Mouse (Mus musculus): ENCODE results near the gene Lgi4. TPM values are rescaled to one million over a fixed set of nuclear protein-coding genes. Genes with fewer than 3 reads are reported as not detected.

Lgi4 gene
- polyA plus RNA-seq, 1 experiment from 2014 or later, result 0.39 TPM

DNA sequence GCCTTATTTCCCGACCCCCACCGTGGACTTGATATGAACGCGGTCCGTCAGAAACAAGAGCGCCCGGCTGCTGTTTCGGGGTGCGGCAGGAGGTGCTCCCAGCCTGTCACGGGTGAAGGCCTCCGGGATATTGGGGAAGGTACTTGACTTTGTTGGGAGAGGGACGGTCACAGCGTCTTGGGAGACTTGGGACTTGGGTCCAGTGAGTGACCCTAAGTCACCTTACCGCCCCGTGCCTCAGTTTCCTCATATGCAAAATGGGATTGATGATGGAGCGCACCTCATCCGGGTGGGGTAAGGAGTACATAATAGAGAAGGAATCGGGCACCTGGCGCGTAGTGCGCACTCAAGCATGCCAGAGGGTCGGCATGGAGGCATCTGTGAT lies 6.9 kb upstream of the Lgi4 start:
- Histone ChIP-seq H3K9me3 (replicated peaks) (no peaks in the 10 kb centered on the region), H3K27me3 (peaks cover 41% of the 10 kb centered on the region)

DNA sequence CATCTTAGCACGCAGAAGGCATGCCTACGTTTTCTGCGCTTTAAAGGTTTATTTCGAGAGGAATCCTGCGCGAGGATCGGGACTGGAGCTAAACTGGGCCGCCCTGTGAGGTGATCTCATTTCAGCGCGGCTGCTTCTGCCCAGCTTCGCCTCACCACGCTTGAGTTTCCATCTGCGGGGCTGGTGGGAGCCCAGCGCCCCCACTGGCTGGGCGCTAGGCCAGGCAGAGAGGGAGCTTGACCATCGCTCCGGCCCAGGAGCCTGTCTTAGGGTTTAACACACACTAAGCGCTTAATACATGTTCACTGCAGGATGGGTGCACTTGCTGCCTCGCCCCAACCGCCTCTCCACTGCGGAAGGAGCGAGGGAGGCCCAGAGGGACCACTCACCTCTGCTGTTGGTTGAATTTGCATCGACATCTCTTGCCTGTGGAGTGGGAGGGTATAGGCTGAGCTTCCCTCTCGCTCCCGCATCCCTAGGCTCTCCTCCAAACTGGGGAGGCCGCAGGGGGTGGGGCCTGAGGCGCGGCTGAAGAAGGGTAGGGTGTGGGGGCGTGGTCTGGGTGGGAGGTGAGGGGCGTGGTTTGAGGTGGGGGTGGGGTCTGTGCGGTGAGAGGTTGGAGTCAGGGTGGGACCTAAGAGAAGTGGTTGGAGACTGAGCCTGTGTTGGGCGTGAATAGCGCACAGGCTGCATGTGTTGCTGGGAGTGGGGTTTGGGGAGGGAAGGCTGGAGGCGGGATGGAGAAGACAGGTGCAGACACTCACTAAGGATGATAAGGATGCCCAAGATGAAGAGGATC lies 6.3 kb upstream of the Lgi4 start:
- H3K4me3 ChIP-seq, result peak overlapping the region; percentile 57
- peak overlapping the region; percentile 65; the same call in 1 of the 2 replicates for H3K9ac ChIP-seq
- peak overlapping the region; percentile 66 for H3K4me2 ChIP-seq
- 4% methylated on average over 34 of the region's 34 CpGs for WGBS
- no peaks in the 10 kb centered on the region for H3K9me3 ChIP-seq (replicated peaks)
- no peaks in the 10 kb centered on the region for H3K36me3 ChIP-seq
- ATAC-seq (replicated peaks; ENCODE audit: insufficient number of reproducible peaks, insufficient read depth, low FRiP score, low read depth), result no peak
- peaks cover 41% of the 10 kb centered on the region for H3K27me3 ChIP-seq
- H3K4me1 ChIP-seq (replicated peaks), result peaks cover 65% of the 10 kb centered on the region
- H3K27ac ChIP-seq, result peak overlapping the region; percentile 97

More for the DNA sequence above, 6.9 kb upstream of the Lgi4 start:
- Histone ChIP-seq H3K9ac (0 out of 2 replicates have a peak overlapping the region, but pooled peaks have one; percentile 11), H3K4me3 (peak overlapping the region; percentile 57), H3K27ac (no peak overlapping the region), H3K36me3 (no peaks in the 10 kb centered on the region), H3K4me2 (peak overlapping the region; percentile 66), H3K4me1 (replicated peaks) (peaks cover 65% of the 10 kb centered on the region)
- no peak for ATAC-seq (replicated peaks; ENCODE audit: insufficient number of reproducible peaks, insufficient read depth, low FRiP score, low read depth)
- 13% methylated on average over 22 of the region's 22 CpGs for WGBS

DNA sequence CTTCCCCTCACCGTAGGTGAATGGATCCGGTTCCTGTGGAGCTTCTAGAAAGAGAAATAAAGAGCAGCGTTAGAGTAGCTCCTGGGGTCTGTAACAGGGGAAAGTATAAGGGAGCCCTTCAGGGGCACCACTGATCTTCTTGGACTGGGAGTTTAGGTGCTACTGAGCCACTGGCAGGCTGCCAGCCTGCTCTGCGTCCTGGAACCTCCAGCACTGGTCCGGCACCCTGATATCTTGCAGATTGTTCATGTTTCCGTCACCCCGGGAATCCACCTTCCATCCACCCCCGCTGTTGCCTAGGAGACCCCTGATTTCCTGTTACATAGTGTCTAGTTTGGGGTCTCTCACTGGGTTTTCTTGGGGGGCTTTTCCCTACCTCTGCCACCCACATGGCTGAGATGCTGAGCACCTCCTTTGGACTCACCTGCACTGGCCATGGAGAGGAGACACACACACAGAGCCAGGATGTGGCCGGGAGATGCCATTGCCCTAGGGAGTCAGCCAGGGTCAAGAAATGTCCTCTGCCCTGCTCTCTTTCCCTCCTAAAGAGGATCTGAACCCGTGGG lies 5.2 kb upstream of the Lgi4 start:
- peaks cover 41% of the 10 kb centered on the region for H3K27me3 ChIP-seq

DNA sequence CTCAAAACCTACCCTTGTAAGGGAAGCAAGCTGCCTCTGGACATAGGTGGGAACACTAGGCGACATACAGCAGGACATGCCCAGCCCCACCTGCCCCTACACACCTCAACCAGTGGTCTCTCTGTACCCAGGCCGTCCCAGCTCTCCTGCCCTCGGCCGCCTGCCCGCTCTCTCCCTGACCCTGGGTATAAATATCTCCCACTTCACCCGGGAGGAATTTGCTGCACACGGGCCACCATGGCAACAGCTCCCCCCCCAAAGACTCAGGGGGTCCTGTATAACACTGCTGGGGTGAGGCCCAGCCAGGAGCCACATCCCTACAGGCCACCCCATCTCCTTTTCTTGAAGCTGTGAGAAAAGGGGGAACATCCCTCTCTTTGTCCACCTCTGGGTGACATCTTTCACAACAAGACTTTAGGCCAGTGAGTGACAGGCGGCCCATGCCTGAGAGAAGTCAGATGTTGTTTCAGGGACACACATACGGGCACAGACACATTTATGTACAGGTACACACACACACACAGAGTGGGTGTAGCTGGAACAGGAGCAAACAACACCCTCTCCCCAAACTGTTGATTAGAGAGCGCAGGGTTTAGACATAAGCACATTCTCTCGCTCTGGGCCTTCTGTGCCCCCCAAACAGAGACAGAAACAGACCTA lies 4.4 kb upstream of the Lgi4 start:
- H3K4me3 ChIP-seq, result peak overlapping the region; percentile 57
- H3K27me3 ChIP-seq, result peaks cover 36% of the 10 kb centered on the region
- peak; percentile 31 for ATAC-seq (replicated peaks; ENCODE audit: insufficient number of reproducible peaks, insufficient read depth, low FRiP score, low read depth)
- WGBS, result 23% methylated on average over 11 of the region's 11 CpGs
- no peaks in the 10 kb centered on the region for H3K9me3 ChIP-seq (replicated peaks)
- H3K9ac ChIP-seq, result peak overlapping the region; percentile 65
- H3K36me3 ChIP-seq, result no peaks in the 10 kb centered on the region
- H3K27ac ChIP-seq, result peak overlapping the region; percentile 97
- H3K4me2 ChIP-seq, result peak overlapping the region; percentile 66
- H3K4me1 ChIP-seq (replicated peaks), result peaks cover 66% of the 10 kb centered on the region

More for the DNA sequence above, 5.2 kb upstream of the Lgi4 start:
- Histone ChIP-seq H3K9ac (peak overlapping the region; percentile 65), H3K4me2 (peak overlapping the region; percentile 66), H3K9me3 (replicated peaks) (no peaks in the 10 kb centered on the region), H3K36me3 (no peaks in the 10 kb centered on the region), H3K4me1 (replicated peaks) (peaks cover 67% of the 10 kb centered on the region), H3K4me3 (peak overlapping the region; percentile 57), H3K27ac (peak overlapping the region; percentile 97)
- 13% methylated on average over 10 of the region's 10 CpGs for WGBS
- no peak for ATAC-seq (replicated peaks; ENCODE audit: insufficient number of reproducible peaks, insufficient read depth, low FRiP score, low read depth)

DNA sequence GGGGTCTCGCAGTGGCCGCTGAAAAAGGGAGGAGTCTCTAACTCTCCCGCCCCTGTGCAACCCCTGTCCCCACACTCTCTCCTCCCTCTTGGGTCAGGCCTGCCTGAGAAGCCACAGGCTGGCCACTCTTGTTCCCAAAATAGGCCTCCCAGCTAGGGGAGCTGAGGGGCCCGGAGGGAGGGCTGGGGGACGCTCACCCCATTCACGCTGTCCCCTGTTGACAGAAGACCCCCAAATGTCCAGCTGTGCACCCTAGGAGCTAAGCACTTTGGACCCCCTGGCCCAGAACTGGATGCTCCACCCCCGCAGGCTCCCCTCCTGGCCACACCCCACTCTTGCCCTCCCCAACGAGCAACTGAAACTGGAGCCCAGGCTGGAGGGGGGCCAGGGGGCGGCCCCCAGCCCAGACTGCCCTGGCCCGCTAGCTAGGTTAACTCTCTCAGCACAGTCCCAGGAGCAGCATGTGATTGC lies 3.8 kb upstream of the Lgi4 start:
- peak overlapping the region; percentile 65 for H3K9ac ChIP-seq
- H3K4me3 ChIP-seq, result peak overlapping the region; percentile 57
- 9% methylated on average over 10 of the region's 10 CpGs for WGBS
- H3K27ac ChIP-seq, result peak overlapping the region; percentile 97
- peak; percentile 89 for ATAC-seq (replicated peaks; ENCODE audit: insufficient number of reproducible peaks, insufficient read depth, low FRiP score, low read depth)
- no peaks in the 10 kb centered on the region for H3K36me3 ChIP-seq
- peaks cover 60% of the 10 kb centered on the region for H3K4me1 ChIP-seq (replicated peaks)
- no peaks in the 10 kb centered on the region for H3K9me3 ChIP-seq (replicated peaks)
- peak overlapping the region; percentile 66 for H3K4me2 ChIP-seq
- peaks cover 30% of the 10 kb centered on the region for H3K27me3 ChIP-seq

DNA sequence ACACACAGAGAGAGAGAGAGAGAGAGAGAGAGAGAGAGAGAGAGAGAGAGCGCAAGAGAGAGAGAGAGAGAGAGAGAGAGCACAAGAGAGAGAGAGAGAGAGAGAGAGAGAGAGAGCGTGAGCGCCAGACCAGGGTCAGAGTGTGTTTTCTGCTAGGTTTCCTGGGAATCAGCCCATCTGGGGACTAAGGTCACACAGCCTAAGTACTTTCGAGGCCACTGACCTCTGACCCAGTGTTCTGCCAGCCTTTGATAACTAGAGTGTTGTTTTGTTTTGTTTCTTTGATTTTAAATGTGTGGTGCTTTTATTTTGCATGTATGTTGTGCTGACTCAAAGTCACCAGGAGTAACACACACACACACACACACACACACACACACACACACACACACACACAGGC lies 3.3 kb upstream of the Lgi4 start:
- peak overlapping the region; percentile 66 for H3K4me2 ChIP-seq
- no peak overlapping the region for H3K9ac ChIP-seq
- peak overlapping the region; percentile 97 for H3K27ac ChIP-seq
- ATAC-seq (replicated peaks; ENCODE audit: insufficient number of reproducible peaks, insufficient read depth, low FRiP score, low read depth), result no peak
- peaks cover 25% of the 10 kb centered on the region for H3K27me3 ChIP-seq
- no peaks in the 10 kb centered on the region for H3K36me3 ChIP-seq
- H3K4me1 ChIP-seq (replicated peaks), result peaks cover 55% of the 10 kb centered on the region
- 22% methylated on average over 3 of the region's 4 CpGs for WGBS
- H3K9me3 ChIP-seq (replicated peaks), result no peaks in the 10 kb centered on the region
- no peak overlapping the region for H3K4me3 ChIP-seq

DNA sequence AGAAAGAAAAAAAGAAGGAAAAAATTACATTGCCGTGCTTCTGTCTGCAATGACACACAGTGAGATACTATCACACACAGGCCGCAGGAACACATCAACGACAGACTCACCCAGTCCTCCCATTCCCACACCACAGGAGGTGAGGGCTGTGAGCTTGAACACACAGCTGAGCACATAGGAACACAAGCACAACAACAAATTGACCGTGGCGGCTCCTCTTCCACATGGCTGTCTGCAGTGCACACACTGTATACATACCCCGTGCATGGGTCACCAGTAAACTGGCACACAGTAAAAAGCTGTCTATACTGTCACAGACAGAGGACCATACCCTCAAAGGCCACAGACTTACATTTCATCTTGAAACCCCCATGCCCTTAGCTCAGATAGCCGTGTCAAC lies 2.7 kb upstream of the Lgi4 start:
- no peaks in the 10 kb centered on the region for H3K9me3 ChIP-seq (replicated peaks)
- peak overlapping the region; percentile 97 for H3K27ac ChIP-seq
- no peak overlapping the region for H3K9ac ChIP-seq
- WGBS, result 62% methylated on average over 7 of the region's 7 CpGs
- H3K27me3 ChIP-seq, result peaks cover 19% of the 10 kb centered on the region
- H3K4me2 ChIP-seq, result no peak overlapping the region
- no peak overlapping the region for H3K4me3 ChIP-seq
- no peak for ATAC-seq (replicated peaks; ENCODE audit: insufficient number of reproducible peaks, insufficient read depth, low FRiP score, low read depth)
- H3K36me3 ChIP-seq, result no peaks in the 10 kb centered on the region
- H3K4me1 ChIP-seq (replicated peaks), result peaks cover 49% of the 10 kb centered on the region

DNA sequence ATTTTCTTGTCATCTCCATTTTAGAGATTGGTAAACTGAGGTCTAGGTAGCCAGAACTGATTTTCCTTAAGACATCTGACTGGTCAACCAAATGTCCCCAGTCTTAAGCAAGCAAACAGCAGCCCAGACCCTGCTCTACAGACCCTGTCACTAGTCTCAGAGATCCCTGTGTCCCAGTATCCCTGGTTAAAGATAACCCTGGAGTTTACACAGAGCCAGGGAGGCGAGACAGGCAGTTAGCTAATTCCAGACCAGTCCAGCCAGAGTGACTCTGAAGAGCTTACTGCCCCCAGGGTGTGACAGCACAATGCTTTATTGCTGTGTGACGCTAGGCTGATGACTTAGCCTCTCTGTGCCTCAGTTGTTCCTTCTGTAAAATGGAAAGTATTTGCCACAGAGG lies 2.1 kb upstream of the Lgi4 start, which contains the start of gene Fxyd1:
Fxyd1 (minus strand) TSS at position 129 of the 400 bp plus-strand sequence.
- H3K4me3 ChIP-seq, result no peak within 1 kb of the TSS
- peak within 1 kb of the TSS; percentile 97 for H3K27ac ChIP-seq
- H3K36me3 ChIP-seq, result no peaks in the 10 kb centered on the region
- H3K27me3 ChIP-seq, result peaks cover 13% of the 10 kb centered on the region
- no peak for ATAC-seq (replicated peaks; ENCODE audit: insufficient number of reproducible peaks, insufficient read depth, low FRiP score, low read depth)
- H3K4me2 ChIP-seq, result peak within 1 kb of the TSS; percentile 66
- H3K9me3 ChIP-seq (replicated peaks), result no peaks in the 10 kb centered on the region
- peaks cover 43% of the 10 kb centered on the region for H3K4me1 ChIP-seq (replicated peaks)
- 84% methylated on average over 2 of the region's 2 CpGs for WGBS
- no peak within 1 kb of the TSS for H3K9ac ChIP-seq

DNA sequence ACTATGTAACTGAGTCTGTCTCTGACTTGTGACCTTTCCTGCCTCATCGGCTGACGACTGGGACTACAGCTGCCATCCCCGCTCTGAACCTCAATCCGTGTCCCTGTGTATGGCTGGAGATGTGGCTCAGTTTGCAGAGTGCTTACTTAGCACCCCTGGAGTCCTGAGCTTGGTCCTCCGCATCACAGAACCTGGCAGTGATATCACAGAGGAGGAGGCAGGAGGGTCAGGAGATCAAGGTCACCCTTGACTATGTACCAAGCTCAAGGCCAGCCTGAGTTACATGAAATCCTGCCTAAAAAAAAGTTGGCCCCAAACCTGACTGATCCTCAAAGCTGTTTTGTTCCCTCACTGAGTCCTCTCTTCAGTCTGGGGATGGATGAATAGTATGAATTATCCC lies 1.4 kb upstream of the Lgi4 start:
- 68% methylated on average over 5 of the region's 5 CpGs for WGBS
- H3K4me1 ChIP-seq (replicated peaks), result peaks cover 36% of the 10 kb centered on the region
- ATAC-seq (replicated peaks; ENCODE audit: insufficient number of reproducible peaks, insufficient read depth, low FRiP score, low read depth), result no peak

DNA sequence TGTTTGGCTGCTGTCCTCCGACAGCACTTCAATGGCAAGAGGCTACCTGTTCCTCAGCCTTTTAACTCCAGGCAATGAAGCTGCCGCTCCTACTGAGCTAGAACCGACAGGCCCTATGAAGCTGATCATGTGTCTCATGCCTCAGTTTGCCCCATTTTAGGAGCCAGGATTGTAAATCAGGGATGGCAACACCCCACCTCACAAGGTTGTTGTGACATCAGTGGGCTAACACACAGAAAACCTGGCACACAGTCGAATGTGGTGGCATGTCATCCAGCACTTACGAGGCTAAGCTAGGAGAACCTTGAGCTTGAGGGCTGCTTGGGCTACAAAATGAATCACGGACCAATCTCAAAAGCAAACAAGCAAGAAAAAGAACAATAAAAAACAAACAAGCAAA lies 931 bp upstream of the Lgi4 start:
- H3K4me2 ChIP-seq, result no peak overlapping the region
- H3K36me3 ChIP-seq, result no peaks in the 10 kb centered on the region
- H3K4me1 ChIP-seq (replicated peaks), result peaks cover 32% of the 10 kb centered on the region
- peaks cover 1% of the 10 kb centered on the region; the same call in 1 of the 2 replicates for H3K27me3 ChIP-seq
- no peak overlapping the region for H3K4me3 ChIP-seq
- ATAC-seq (replicated peaks; ENCODE audit: insufficient number of reproducible peaks, insufficient read depth, low FRiP score, low read depth), result no peak
- no peaks in the 10 kb centered on the region for H3K9me3 ChIP-seq (replicated peaks)
- no peak overlapping the region for H3K9ac ChIP-seq
- 87% methylated on average over 6 of the region's 6 CpGs for WGBS
- H3K27ac ChIP-seq, result no peak overlapping the region

More for the DNA sequence above, 1.4 kb upstream of the Lgi4 start:
- no peak overlapping the region for H3K27ac ChIP-seq
- H3K4me3 ChIP-seq, result no peak overlapping the region
- no peaks in the 10 kb centered on the region for H3K9me3 ChIP-seq (replicated peaks)
- H3K4me2 ChIP-seq, result no peak overlapping the region
- no peaks in the 10 kb centered on the region for H3K36me3 ChIP-seq
- H3K27me3 ChIP-seq, result peaks cover 6% of the 10 kb centered on the region; the same call in 1 of the 2 replicates
- no peak overlapping the region for H3K9ac ChIP-seq

DNA sequence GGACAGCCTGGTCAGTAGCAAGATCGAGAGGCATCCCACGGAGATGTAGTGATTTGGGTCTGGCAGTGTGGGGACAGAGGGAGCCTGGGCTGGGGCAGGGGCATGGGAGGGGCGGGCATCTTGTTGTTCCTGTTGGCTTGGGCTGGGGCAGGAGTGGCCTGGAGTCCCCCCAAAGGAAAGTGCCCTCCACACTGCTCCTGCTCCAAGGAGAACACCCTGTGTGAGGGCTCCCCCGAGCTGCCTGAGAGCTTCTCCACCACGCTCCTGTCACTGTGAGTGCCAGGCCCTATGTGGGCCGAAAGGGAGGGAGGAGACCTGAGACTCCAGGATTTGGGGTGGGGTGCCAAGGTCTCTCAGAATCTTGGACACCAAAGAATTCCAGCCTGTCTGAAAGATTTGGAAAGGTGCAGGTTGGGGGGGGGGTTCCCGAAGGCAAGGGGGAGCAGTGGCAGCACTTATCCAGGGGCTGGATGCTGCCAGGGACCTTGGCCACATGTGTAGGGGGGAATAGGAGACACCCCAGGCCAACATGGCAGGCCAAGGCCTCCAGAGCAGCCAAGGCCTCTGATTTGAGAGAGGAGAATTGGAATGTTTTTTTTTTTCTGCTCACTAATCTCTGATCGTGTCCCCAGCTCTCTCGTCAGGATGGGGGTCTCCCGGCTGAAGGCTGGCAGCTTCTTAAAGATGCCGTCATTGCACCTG lies 928 bp downstream of the Lgi4 start:
- H3K9ac ChIP-seq, result no peak overlapping the region
- peaks cover 17% of the 10 kb centered on the region for H3K4me1 ChIP-seq (replicated peaks)
- H3K9me3 ChIP-seq (replicated peaks), result no peaks in the 10 kb centered on the region
- WGBS, result 73% methylated on average over 11 of the region's 11 CpGs
- no peak for ATAC-seq (replicated peaks; ENCODE audit: insufficient number of reproducible peaks, insufficient read depth, low FRiP score, low read depth)
- H3K4me3 ChIP-seq, result no peak overlapping the region
- no peak overlapping the region for H3K27ac ChIP-seq
- H3K36me3 ChIP-seq, result no peaks in the 10 kb centered on the region
- H3K4me2 ChIP-seq, result no peak overlapping the region
- H3K27me3 ChIP-seq, result no peaks in the 10 kb centered on the region
